In genomic region chr8:72492622-72493081, GRCm38 (mm10) we compare ENCODE assay signal across 7 mouse cellular contexts. TPM values are rescaled to one million over a fixed set of nuclear protein-coding genes. Genes with fewer than 3 reads are reported as not detected.
A peak's percentile ranks its signal among the peaks of the same experiment; 100 is the strongest.
DNase-seq lines count a peak whose midpoint lies in the region; ATAC-seq lines count a peak whose summit lies in the region.

No protein-coding gene starts in this region.

- H3K4me2 ChIP-seq in embryonic facial prominence, embryonic 11.5 days (ENCODE audit: low read depth, low read length): peak overlapping the region; percentile 76
- peak overlapping the region; percentile 96 for H3K4me2 ChIP-seq in midbrain, embryonic 13.5 days (replicated peaks)

- peak overlapping the region; percentile 91 for H3K4me3 ChIP-seq in embryonic facial prominence, embryonic 11.5 days (ENCODE audit: low read depth, low read length)
- H3K4me3 ChIP-seq in limb, embryonic 10.5 days: peak overlapping the region; percentile 94
- H3K4me3 ChIP-seq in midbrain, embryonic 13.5 days (replicated peaks): peak overlapping the region; percentile 90

- peak overlapping the region; percentile 86 for H3K9ac ChIP-seq in embryonic facial prominence, embryonic 11.5 days (replicated peaks; ENCODE audit: low read length)
- H3K9ac ChIP-seq in midbrain, embryonic 13.5 days (replicated peaks): peak overlapping the region; percentile 91

- no peaks in the 10 kb centered on the region for H3K9me3 ChIP-seq in embryonic facial prominence, embryonic 11.5 days (replicated peaks; ENCODE audit: control insufficient read depth, low read length)
- H3K9me3 ChIP-seq in limb, embryonic 10.5 days (replicated peaks): no peaks in the 10 kb centered on the region
- no peaks in the 10 kb centered on the region for H3K9me3 ChIP-seq in midbrain, embryonic 13.5 days

- no peak overlapping the region for H3K27ac ChIP-seq in embryonic facial prominence, embryonic 11.5 days (replicated peaks; ENCODE audit: low read depth, low read length)
- peak overlapping the region; percentile 90 for H3K27ac ChIP-seq in limb, embryonic 10.5 days
- H3K27ac ChIP-seq in midbrain, embryonic 13.5 days: peak overlapping the region; percentile 76

- H3K36me3 ChIP-seq in embryonic facial prominence, embryonic 11.5 days (replicated peaks; ENCODE audit: control insufficient read depth, insufficient read depth, low read depth, low read length): no peaks in the 10 kb centered on the region
- H3K36me3 ChIP-seq in limb, embryonic 10.5 days: peaks cover 65% of the 10 kb centered on the region
- H3K36me3 ChIP-seq in midbrain, embryonic 13.5 days: peaks cover 48% of the 10 kb centered on the region

- H3K27me3 ChIP-seq in embryonic facial prominence, embryonic 11.5 days (ENCODE audit: control insufficient read depth, insufficient read depth, low read length): no peaks in the 10 kb centered on the region
- H3K27me3 ChIP-seq in limb, embryonic 10.5 days (ENCODE audit: low read depth, poor library complexity, severe bottlenecking): no peaks in the 10 kb centered on the region
- H3K27me3 ChIP-seq in midbrain, embryonic 13.5 days: no peaks in the 10 kb centered on the region

- DNase-seq in adrenal gland, postnatal 14 days: peak; percentile 100
- DNase-seq in embryonic facial prominence, embryonic 11.5 days (ENCODE audit: low spot score): peak; percentile 99
- peak; percentile 99 for DNase-seq in kidney, adult 11 months
- DNase-seq in limb, embryonic 10.5 days (ENCODE audit: low spot score): peak; percentile 99
- DNase-seq in spleen, adult 12 weeks (ENCODE audit: low spot score): peak; percentile 99

- peak; percentile 93 for ATAC-seq in embryonic facial prominence, embryonic 11.5 days (replicated peaks; ENCODE audit: insufficient number of reproducible peaks, low FRiP score, low TSS enrichment, low read depth)
- peak; percentile 85 for ATAC-seq in granulocyte monocyte progenitor cell, adult 5-6 weeks (replicated peaks; ENCODE audit: poor library complexity, severe bottlenecking)
- peak; percentile 97 for ATAC-seq in midbrain, embryonic 13.5 days

- WGBS in embryonic facial prominence, embryonic 11.5 days: under 1% methylated on average over 50 of the region's 56 CpGs
- under 1% methylated on average over 56 of the region's 56 CpGs for WGBS in limb, embryonic 10.5 days
- 0% methylated on average over 46 of the region's 56 CpGs for WGBS in midbrain, embryonic 13.5 days

- H3K4me1 ChIP-seq in embryonic facial prominence, embryonic 11.5 days (ENCODE audit: control insufficient read depth, insufficient read depth, low read length): peaks cover 4% of the 10 kb centered on the region; the same call in 1 of the 2 replicates
- H3K4me1 ChIP-seq in limb, embryonic 10.5 days: peaks cover 27% of the 10 kb centered on the region
- H3K4me1 ChIP-seq in midbrain, embryonic 13.5 days (replicated peaks): peaks cover 25% of the 10 kb centered on the region

RNA-seq across cellular contexts. Expression of gene Slc35e1, which starts 0.2 kb away (rescaled TPM):
- total RNA-seq in adrenal gland, postnatal 14 days (2021): 33.6 and 34.9 TPM in 2 replicates
- 13.2 and 13.3 TPM in 2 replicates for polyA plus RNA-seq in embryonic facial prominence, embryonic 11.5 days (2014; fragmentation: Nextera tagmentation; extraction: Ambion mirVana)
- total RNA-seq in granulocyte monocyte progenitor cell, adult 5-6 weeks (2014; fragmentation: Nextera tagmentation): 38.6 and 52.6 TPM in 2 replicates
- total RNA-seq in granulocyte monocyte progenitor cell, adult 5-6 weeks (2017): 31.0 and 31.1 TPM in 2 replicates
- 30.5 and 31.0 TPM in 2 replicates for polyA plus RNA-seq in limb, embryonic 10.5 days (2016; fragmentation: Nextera tagmentation; extraction: Ambion mirVana)
- polyA plus RNA-seq in midbrain, embryonic 13.5 days (2015; fragmentation: Nextera tagmentation; extraction: Ambion mirVana): 9.0 and 11.9 TPM in 2 replicates

RNA-seq across cellular contexts. Expression of gene Cherp, which starts 17.6 kb away (rescaled TPM):
- total RNA-seq in adrenal gland, postnatal 14 days (2021): 49.6 and 68.5 TPM in 2 replicates
- polyA plus RNA-seq in embryonic facial prominence, embryonic 11.5 days (2014; fragmentation: Nextera tagmentation; extraction: Ambion mirVana): 55.7 and 63.4 TPM in 2 replicates
- total RNA-seq in granulocyte monocyte progenitor cell, adult 5-6 weeks (2014; fragmentation: Nextera tagmentation): 88.2 and 110 TPM in 2 replicates
- 13.3 and 27.7 TPM in 2 replicates for total RNA-seq in granulocyte monocyte progenitor cell, adult 5-6 weeks (2017)
- polyA plus RNA-seq in limb, embryonic 10.5 days (2016; fragmentation: Nextera tagmentation; extraction: Ambion mirVana): 107 and 116 TPM in 2 replicates
- polyA plus RNA-seq in midbrain, embryonic 13.5 days (2015; fragmentation: Nextera tagmentation; extraction: Ambion mirVana): 49.7 and 56.3 TPM in 2 replicates

RNA-seq across cellular contexts. Expression of gene 1700030K09Rik, which starts 49.0 kb away (rescaled TPM):
- total RNA-seq in adrenal gland, postnatal 14 days (2021): 8.5 and 9.1 TPM in 2 replicates
- polyA plus RNA-seq in embryonic facial prominence, embryonic 11.5 days (2014; fragmentation: Nextera tagmentation; extraction: Ambion mirVana): 12.2 and 12.3 TPM in 2 replicates
- total RNA-seq in granulocyte monocyte progenitor cell, adult 5-6 weeks (2014; fragmentation: Nextera tagmentation): 3.6 and 6.4 TPM in 2 replicates
- 6.1 and 7.1 TPM in 2 replicates for total RNA-seq in granulocyte monocyte progenitor cell, adult 5-6 weeks (2017)
- 14.6 and 16.1 TPM in 2 replicates for polyA plus RNA-seq in limb, embryonic 10.5 days (2016; fragmentation: Nextera tagmentation; extraction: Ambion mirVana)
- polyA plus RNA-seq in midbrain, embryonic 13.5 days (2015; fragmentation: Nextera tagmentation; extraction: Ambion mirVana): 17.5 and 18.8 TPM in 2 replicates

RNA-seq across cellular contexts. Expression of gene Calr3, which starts 49.0 kb away (rescaled TPM):
- total RNA-seq in adrenal gland, postnatal 14 days (2021): 3.1 and 4.5 TPM in 2 replicates
- 1.2 and 1.6 TPM in 2 replicates for polyA plus RNA-seq in embryonic facial prominence, embryonic 11.5 days (2014; fragmentation: Nextera tagmentation; extraction: Ambion mirVana)
- total RNA-seq in granulocyte monocyte progenitor cell, adult 5-6 weeks (2014; fragmentation: Nextera tagmentation): 0.34 and 1.5 TPM in 2 replicates
- total RNA-seq in granulocyte monocyte progenitor cell, adult 5-6 weeks (2017): 2.2 and 4.7 TPM in 2 replicates
- polyA plus RNA-seq in limb, embryonic 10.5 days (2016; fragmentation: Nextera tagmentation; extraction: Ambion mirVana): 0.54 and 0.90 TPM in 2 replicates
- 0.75 and 1.7 TPM in 2 replicates for polyA plus RNA-seq in midbrain, embryonic 13.5 days (2015; fragmentation: Nextera tagmentation; extraction: Ambion mirVana)

RNA-seq across cellular contexts. Expression of gene Med26, which starts 55.4 kb away (rescaled TPM):
- total RNA-seq in adrenal gland, postnatal 14 days (2021): 9.5 and 10.0 TPM in 2 replicates
- polyA plus RNA-seq in embryonic facial prominence, embryonic 11.5 days (2014; fragmentation: Nextera tagmentation; extraction: Ambion mirVana): 12.1 and 14.1 TPM in 2 replicates
- total RNA-seq in granulocyte monocyte progenitor cell, adult 5-6 weeks (2014; fragmentation: Nextera tagmentation): 10.9 and 16.1 TPM in 2 replicates
- total RNA-seq in granulocyte monocyte progenitor cell, adult 5-6 weeks (2017): 6.2 and 6.9 TPM in 2 replicates
- polyA plus RNA-seq in limb, embryonic 10.5 days (2016; fragmentation: Nextera tagmentation; extraction: Ambion mirVana): 21.5 and 22.5 TPM in 2 replicates
- 16.6 and 17.7 TPM in 2 replicates for polyA plus RNA-seq in midbrain, embryonic 13.5 days (2015; fragmentation: Nextera tagmentation; extraction: Ambion mirVana)
